Mouse (Mus musculus) heart, postnatal 0 days (tissue): ENCODE measurements around the gene Podn. TPM values are rescaled to one million over a fixed set of nuclear protein-coding genes. Genes with fewer than 3 reads are reported as not detected.

Source experiments
- ATAC-seq: fragments of 200-750 bp; cut with Nextera tagmentation; 2 replicates; pipeline ENCODE4 v1.8.0; 2017; ENCODE audit warnings: low read depth, moderate number of reproducible peaks, moderate library complexity; ENCODE audit not compliant: insufficient read depth
- DNase-seq: peaks from one replicate; pipeline ENCODE4 v3.0.0-alpha.2; 2016; ENCODE audit warnings: low spot score
- H3K27ac ChIP-seq: fragments of 300-500 bp; sonication (generic); 2 replicates; pipeline ENCODE4 v1.5.1; 2014; ENCODE audit warnings: low read depth, mild to moderate bottlenecking
- H3K27me3 ChIP-seq: fragments of 300-500 bp; sonication (generic); 2 replicates; pipeline ENCODE4 v1.6.1; 2014; ENCODE audit warnings: low read length, mixed read lengths; ENCODE audit not compliant: control insufficient read depth, insufficient read depth
- H3K36me3 ChIP-seq: fragments of 300-500 bp; sonication (generic); replicated peaks from 2 replicates; pipeline ENCODE4 v1.6.1; 2014; ENCODE audit warnings: low read length, mixed read lengths; ENCODE audit not compliant: control insufficient read depth, insufficient read depth
- H3K4me1 ChIP-seq: fragments of 300-500 bp; sonication (generic); 2 replicates; pipeline ENCODE4 v1.6.1; 2014; ENCODE audit warnings: antibody characterized with exemption; ENCODE audit not compliant: control insufficient read depth, insufficient read depth
- H3K4me2 ChIP-seq: fragments of 300-500 bp; sonication (generic); 2 replicates; pipeline ENCODE4 v1.6.1; 2014; ENCODE audit warnings: low read depth, mild to moderate bottlenecking, low read length, moderate library complexity
- H3K4me3 ChIP-seq: fragments of 300-500 bp; sonication (generic); 2 replicates; pipeline ENCODE4 v1.5.1; 2014; ENCODE audit warnings: low read depth, low read length
- H3K9ac ChIP-seq: fragments of 300-500 bp; sonication (generic); replicated peaks from 2 replicates; pipeline ENCODE4 v1.6.1; 2014; ENCODE audit warnings: low read depth, low read length, mixed read lengths
- H3K9me3 ChIP-seq: fragments of 300-500 bp; sonication (generic); replicated peaks from 2 replicates; pipeline ENCODE4 v1.6.1; 2016; ENCODE audit warnings: low read length; ENCODE audit not compliant: control insufficient read depth
- CTCF ChIP-seq: IDR thresholded peaks from 2 replicates; pipeline ENCODE4 v1.5.1; 2016; ENCODE audit warnings: antibody characterized with exemption, control low read depth, low read depth
- EP300 ChIP-seq: IDR thresholded peaks from 2 replicates; pipeline ENCODE4 v1.6.1; 2016; ENCODE audit warnings: antibody characterized with exemption, low read depth
- WGBS: fragments of 180-500 bp; shearing (Covaris S2); extraction: QIAGEN DNeasy Blood & Tissue Kit; methylation state at CpG from one replicate; pipeline ENCODE4 v1.1.7; 2014; 5-methylcytosine and 5-hydroxymethylcytosine counted together
- polyA plus RNA-seq: library from polyadenylated mRNA; unstranded; fragments of >200 nt; fragmentation: Nextera tagmentation; extraction: Ambion mirVana; gene quantifications from 2 replicates; pipeline ENCODE4 v1.2.1, GENCODE M21; 2015
- total RNA-seq: library from RNA; depleted of rRNA; stranded (reverse); fragments of >200 nt; gene quantifications from 2 replicates; pipeline ENCODE4 v1.2.3, GENCODE M21; 2014; ENCODE audit warnings: low replicate concordance

Gene Podn
- total and polyA plus RNA-seq, 2 experiments from 2014 or later, result 0.53 to 5.0 TPM

DNA sequence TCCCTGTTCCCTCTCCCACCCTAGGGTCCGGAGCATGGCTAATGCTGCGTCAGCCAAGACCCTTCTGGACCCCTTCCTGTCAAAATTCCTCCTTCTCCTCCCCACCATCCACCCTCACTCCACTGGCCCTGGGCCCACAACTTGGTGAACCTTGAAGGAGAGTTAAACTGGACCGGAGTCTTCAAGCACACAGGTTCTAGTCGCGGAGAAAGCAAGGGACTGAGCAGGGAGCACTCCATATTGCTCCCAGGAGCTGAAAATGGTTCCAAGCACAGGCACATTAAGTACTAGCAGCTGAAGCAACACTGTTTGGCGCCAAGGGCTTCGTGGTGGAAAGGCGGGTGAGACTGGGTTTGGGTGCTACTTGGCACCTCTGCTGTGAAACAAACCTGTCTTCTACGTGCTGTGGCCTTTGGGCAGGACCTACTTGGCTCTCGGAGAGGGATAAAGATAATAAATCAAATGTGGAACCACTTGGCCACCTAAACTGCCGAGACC lies 63.8 kb downstream of the Podn start:
- Histone ChIP-seq H3K4me2 (peak overlapping the region; percentile 95), H3K27ac (no peak overlapping the region), H3K36me3 (no peaks in the 10 kb centered on the region), H3K9me3 (no peaks in the 10 kb centered on the region), H3K4me1 (peaks cover 12% of the 10 kb centered on the region), H3K4me3 (peak overlapping the region; percentile 68), H3K27me3 (peaks cover 51% of the 10 kb centered on the region), H3K9ac (no peak overlapping the region)
- WGBS, result 51% methylated on average over 11 of the region's 11 CpGs
- DNase-seq, result no peak
- TF ChIP-seq EP300 (no peak), CTCF (no peak)
- no peak for ATAC-seq

DNA sequence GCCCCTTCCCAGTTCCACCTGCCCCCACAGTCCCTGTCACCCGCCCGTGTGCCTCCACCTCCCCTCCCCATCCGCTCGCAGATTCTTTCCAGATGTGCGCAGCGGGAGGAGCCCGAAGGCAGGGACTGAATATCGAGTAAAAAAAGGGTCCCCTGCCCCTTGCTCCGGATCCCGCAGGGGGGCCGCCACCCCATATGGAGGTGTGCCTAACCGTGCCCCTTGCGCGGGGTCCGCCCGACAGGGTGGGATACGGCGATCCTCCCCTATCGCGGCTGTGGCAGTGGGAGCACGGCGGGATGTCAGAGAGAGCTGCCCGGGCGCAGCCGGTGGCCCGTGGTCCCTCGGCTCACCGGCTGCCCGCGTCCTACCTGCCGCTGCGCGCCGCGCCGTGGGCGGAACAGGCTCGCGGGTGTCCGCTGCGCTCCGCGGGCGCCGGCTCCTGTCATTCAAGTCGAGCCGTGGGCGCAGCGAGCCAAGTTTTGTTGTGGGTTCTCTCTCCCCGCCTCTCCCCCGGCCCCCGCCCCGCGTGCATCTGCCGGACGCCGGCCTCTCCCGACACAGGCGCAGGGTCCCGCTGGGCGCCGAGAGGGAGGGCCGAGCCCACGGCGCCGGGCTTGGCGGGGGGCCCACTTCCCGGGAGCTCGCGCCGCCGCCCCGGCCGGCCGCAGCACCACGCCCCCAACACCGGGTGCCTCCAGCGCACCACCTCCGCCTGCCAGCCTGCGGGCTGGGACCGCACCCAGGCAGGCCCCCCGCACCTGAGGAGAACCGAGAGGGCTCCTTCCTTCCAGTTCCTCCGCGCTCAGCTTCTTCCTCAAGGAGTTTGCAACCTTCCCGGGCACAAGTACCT lies 64.5 kb downstream of the Podn start:
- 1% methylated on average over 71 of the region's 86 CpGs for WGBS
- no peak overlapping the region for H3K27ac ChIP-seq
- H3K27me3 ChIP-seq, result peaks cover 51% of the 10 kb centered on the region
- no peaks in the 10 kb centered on the region for H3K9me3 ChIP-seq
- peak overlapping the region; percentile 24 for H3K9ac ChIP-seq
- peak overlapping the region; percentile 95 for H3K4me2 ChIP-seq
- peaks cover 12% of the 10 kb centered on the region for H3K4me1 ChIP-seq
- peak overlapping the region; percentile 68 for H3K4me3 ChIP-seq
- TF ChIP-seq EP300 (no peak), CTCF (no peak)
- H3K36me3 ChIP-seq, result no peaks in the 10 kb centered on the region
- ATAC-seq, result no peak; the same call in 1 of the 2 replicates
- DNase-seq, result no peak

DNA sequence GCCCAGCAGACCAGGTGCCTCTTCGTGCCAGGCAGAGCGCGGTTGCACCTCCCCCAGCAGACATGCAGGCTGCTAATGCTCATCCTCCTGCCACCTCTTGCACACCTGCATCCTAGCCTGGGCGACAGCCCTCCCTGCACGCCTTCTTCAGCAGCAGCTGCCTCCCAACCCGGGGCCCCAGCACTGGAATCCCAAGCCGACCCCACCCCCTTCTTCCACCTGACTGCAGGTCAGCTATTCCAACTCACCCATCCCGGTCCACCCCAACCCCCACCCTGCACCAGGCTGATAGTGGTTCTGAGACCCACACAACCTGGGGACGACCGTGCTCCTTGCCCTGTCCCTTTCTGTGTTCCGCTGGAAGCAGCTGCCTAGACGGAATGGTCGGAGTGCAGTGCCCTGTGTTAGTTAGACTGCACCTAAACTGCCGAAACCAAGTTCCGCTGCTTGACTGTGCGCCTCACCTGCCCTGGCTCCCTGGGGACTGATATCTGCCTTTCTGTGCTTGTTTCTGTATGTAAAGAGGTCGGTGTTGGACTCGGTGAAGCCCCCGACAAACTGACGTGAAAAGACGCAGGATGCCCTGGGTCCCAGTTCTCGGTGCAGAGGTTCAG lies 65.2 kb downstream of the Podn start:
- Histone ChIP-seq H3K4me3 (peak overlapping the region; percentile 68), H3K4me1 (peaks cover 12% of the 10 kb centered on the region), H3K9ac (peak overlapping the region; percentile 24), H3K27ac (no peak overlapping the region), H3K27me3 (peaks cover 51% of the 10 kb centered on the region), H3K36me3 (no peaks in the 10 kb centered on the region), H3K4me2 (peak overlapping the region; percentile 95), H3K9me3 (no peaks in the 10 kb centered on the region)
- no peak for DNase-seq
- 10% methylated on average over 22 of the region's 22 CpGs for WGBS
- no peak for ATAC-seq
- TF ChIP-seq EP300, result no peak
- TF ChIP-seq CTCF, result no peak

DNA sequence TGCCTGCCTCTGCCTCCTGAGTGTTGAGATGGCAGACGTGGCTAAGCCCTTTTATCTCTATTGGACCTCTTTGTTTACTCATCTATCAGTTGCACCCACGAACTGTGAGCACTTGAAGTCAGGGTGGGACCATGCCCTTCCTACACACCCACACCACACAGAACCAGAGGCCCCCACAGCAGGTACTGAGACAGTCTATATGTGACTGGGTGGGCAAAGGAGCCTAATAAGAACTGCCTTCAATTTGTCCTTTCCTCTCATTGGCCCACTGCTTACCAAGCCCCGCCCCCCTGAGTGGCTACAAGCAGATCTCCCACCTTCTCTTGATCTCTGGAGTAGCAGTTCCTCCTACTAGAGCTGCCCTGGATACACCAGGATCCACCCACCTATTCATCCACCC lies 70.1 kb downstream of the Podn start:
- DNase-seq, result no peak
- H3K9ac ChIP-seq, result no peak overlapping the region
- H3K4me3 ChIP-seq, result no peak overlapping the region
- H3K4me2 ChIP-seq, result no peak overlapping the region
- no peak for TF ChIP-seq EP300
- no peak for TF ChIP-seq CTCF
- peaks cover 21% of the 10 kb centered on the region for H3K27me3 ChIP-seq
- no peak for ATAC-seq
- no peaks in the 10 kb centered on the region for H3K36me3 ChIP-seq
- WGBS, result 37% methylated on average over 3 of the region's 3 CpGs
- peaks cover 10% of the 10 kb centered on the region; the same call in 1 of the 2 replicates for H3K4me1 ChIP-seq
- no peaks in the 10 kb centered on the region for H3K9me3 ChIP-seq
- H3K27ac ChIP-seq, result no peak overlapping the region

DNA sequence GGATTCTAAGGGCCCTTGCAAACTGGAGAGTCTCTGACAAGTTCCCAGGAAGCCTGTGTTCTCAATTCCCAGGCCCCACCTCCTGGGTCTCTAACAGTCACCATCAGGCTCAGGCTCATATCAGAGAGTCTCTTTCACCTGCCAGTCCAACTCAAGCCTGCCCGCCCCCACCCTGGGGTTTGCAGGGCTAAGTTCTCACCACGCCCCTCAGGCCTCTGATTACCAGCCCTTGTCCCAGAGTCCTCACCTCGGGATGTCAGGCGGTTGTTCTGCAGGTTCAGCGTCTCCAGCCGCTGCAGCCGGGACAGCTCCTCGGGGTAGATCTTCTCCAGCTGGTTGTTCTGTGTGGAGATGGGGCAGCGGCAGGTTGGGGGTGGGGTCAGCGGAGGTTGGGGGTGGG lies 71.0 kb downstream of the Podn start:
- DNase-seq (no peak), ATAC-seq (peak; percentile 21; the same call in 1 of the 2 replicates)
- H3K36me3 ChIP-seq, result no peaks in the 10 kb centered on the region
- no peak overlapping the region for H3K9ac ChIP-seq
- H3K27me3 ChIP-seq, result peaks cover 13% of the 10 kb centered on the region
- peak overlapping the region; percentile 25; the same call in 1 of the 2 replicates for H3K4me2 ChIP-seq
- H3K4me1 ChIP-seq, result 0 out of 2 replicates have a peak, but pooled peaks cover 8% of the 10 kb centered on the region
- TF ChIP-seq CTCF, result no peak
- no peak for TF ChIP-seq EP300
- no peak overlapping the region for H3K27ac ChIP-seq
- 10% methylated on average over 10 of the region's 10 CpGs for WGBS
- H3K9me3 ChIP-seq, result 0 out of 2 replicates have a peak, but pooled peaks cover 4% of the 10 kb centered on the region
- no peak overlapping the region for H3K4me3 ChIP-seq
